Mouse (Mus musculus) heart, adult 8-10 months (tissue): Measurements from ENCODE around the gene Ap3b1. TPM values are rescaled to one million over a fixed set of nuclear protein-coding genes. Genes with fewer than 3 reads are reported as not detected.

Experiments
- DNase-seq: peaks from one replicate; pipeline ENCODE4 v3.0.0; 2022; ENCODE audit warnings: low spot score
- total RNA-seq, 4 experiments: library from RNA; stranded (reverse); gene quantifications; 2 replicates each; pipeline ENCODE4 v1.2.4; 2022

The Ap3b1 gene
- total RNA-seq, 4 experiments from 2014 or later = 24.8 to 30.2 (median 27.5) TPM

- no peak for DNase-seq
Observed at GRCm38 (mm10) chr13:94375526-94376390, 17.0 kb downstream of the Ap3b1 start.

GRCm38 (mm10) chr13:94379006-94379405 lies 20.2 kb downstream of the Ap3b1 start:
- no peak for DNase-seq

GRCm38 (mm10) chr13:94381427-94381826 lies 22.7 kb downstream of the Ap3b1 start:
- no peak for DNase-seq

- peak; percentile 41 for DNase-seq
Observed at GRCm38 (mm10) chr13:94381829-94382675, 23.3 kb downstream of the Ap3b1 start.

- DNase-seq = no peak
Observed at GRCm38 (mm10) chr13:94384931-94385570, 26.3 kb downstream of the Ap3b1 start.

- no peak for DNase-seq
Observed at GRCm38 (mm10) chr13:94388566-94388965, 29.8 kb downstream of the Ap3b1 start.

GRCm38 (mm10) chr13:94389541-94389940 lies 30.8 kb downstream of the Ap3b1 start:
- DNase-seq = no peak

GRCm38 (mm10) chr13:94392282-94392681 lies 33.5 kb downstream of the Ap3b1 start:
- DNase-seq = no peak

- no peak for DNase-seq
Observed at GRCm38 (mm10) chr13:94394486-94394885, 35.7 kb downstream of the Ap3b1 start.

- peak; percentile 53 for DNase-seq
Observed at GRCm38 (mm10) chr13:94395763-94396162, 37.0 kb downstream of the Ap3b1 start.

GRCm38 (mm10) chr13:94396392-94396920 lies 37.7 kb downstream of the Ap3b1 start:
- no peak for DNase-seq

- DNase-seq = peak; percentile 59
Observed at GRCm38 (mm10) chr13:94398568-94399374, 40.0 kb downstream of the Ap3b1 start.

GRCm38 (mm10) chr13:94400465-94400864 lies 41.7 kb downstream of the Ap3b1 start:
- no peak for DNase-seq

GRCm38 (mm10) chr13:94423600-94423999 lies 64.8 kb downstream of the Ap3b1 start:
- no peak for DNase-seq

GRCm38 (mm10) chr13:94429567-94429966 lies 70.8 kb downstream of the Ap3b1 start:
- no peak for DNase-seq

GRCm38 (mm10) chr13:94439386-94439785 lies 80.6 kb downstream of the Ap3b1 start:
- DNase-seq = peak; percentile 4

GRCm38 (mm10) chr13:94441199-94441598 lies 82.4 kb downstream of the Ap3b1 start:
- DNase-seq = peak; percentile 40

- DNase-seq = no peak
Observed at GRCm38 (mm10) chr13:94443411-94443810, 84.7 kb downstream of the Ap3b1 start.

GRCm38 (mm10) chr13:94445103-94445502 lies 86.3 kb downstream of the Ap3b1 start:
- DNase-seq = no peak

- DNase-seq = no peak
Observed at GRCm38 (mm10) chr13:94447003-94447402, 88.2 kb downstream of the Ap3b1 start.

- no peak for DNase-seq
Observed at GRCm38 (mm10) chr13:94449593-94449992, 90.8 kb downstream of the Ap3b1 start.
